Mouse (Mus musculus) heart, embryonic 15.5 days (tissue): ENCODE results near the gene Pam. TPM values are rescaled to one million over a fixed set of nuclear protein-coding genes. Genes with fewer than 3 reads are reported as not detected.

ENCODE experiments used
- ATAC-seq: fragments of 200-750 bp; cut with Nextera tagmentation; replicated peaks from 2 replicates; pipeline ENCODE4 v1.8.0; 2017; ENCODE audit warnings: low read depth, moderate TSS enrichment; ENCODE audit not compliant: insufficient number of reproducible peaks, insufficient read depth, low FRiP score
- H3K27ac ChIP-seq: fragments of 300-500 bp; sonication (generic); 2 replicates; pipeline ENCODE4 v1.5.1; 2015; ENCODE audit warnings: mild to moderate bottlenecking, inconsistent platforms
- H3K27me3 ChIP-seq: fragments of 300-500 bp; sonication (generic); 2 replicates; pipeline ENCODE4 v1.6.1; 2015; ENCODE audit warnings: inconsistent platforms
- H3K36me3 ChIP-seq: fragments of 300-500 bp; sonication (generic); 2 replicates; pipeline ENCODE4 v1.6.1; 2015; ENCODE audit warnings: mild to moderate bottlenecking, inconsistent platforms
- H3K4me1 ChIP-seq: fragments of 300-500 bp; sonication (generic); replicated peaks from 2 replicates; pipeline ENCODE4 v1.6.1; 2015; ENCODE audit warnings: inconsistent platforms
- H3K4me2 ChIP-seq: fragments of 300-500 bp; sonication (generic); 2 replicates; pipeline ENCODE4 v1.6.1; 2015; ENCODE audit warnings: inconsistent platforms, mild to moderate bottlenecking, moderate library complexity
- H3K4me3 ChIP-seq: fragments of 300-500 bp; sonication (generic); 2 replicates; pipeline ENCODE4 v1.5.1; 2015; ENCODE audit warnings: mild to moderate bottlenecking, inconsistent platforms
- H3K9ac ChIP-seq: fragments of 300-500 bp; sonication (generic); 2 replicates; pipeline ENCODE4 v1.6.1; 2015; ENCODE audit warnings: mild to moderate bottlenecking, inconsistent platforms
- H3K9me3 ChIP-seq: fragments of 300-500 bp; sonication (generic); replicated peaks from 2 replicates; pipeline ENCODE4 v1.6.1; 2016; ENCODE audit warnings: inconsistent platforms
- WGBS: fragments of 180-500 bp; shearing (Covaris S2); methylation state at CpG from one replicate; pipeline ENCODE4 v1.1.7; 2015; ENCODE audit warnings: mixed read lengths; 5-methylcytosine and 5-hydroxymethylcytosine counted together
- polyA plus RNA-seq: library from polyadenylated mRNA; unstranded; fragments of >200 nt; fragmentation: Nextera tagmentation; extraction: Ambion mirVana; gene quantifications from 2 replicates; pipeline ENCODE4 v1.2.1, GENCODE M21; 2015

Gene Pam
- polyA plus RNA-seq, 1 experiment from 2014 or later: 544 TPM

DNA sequence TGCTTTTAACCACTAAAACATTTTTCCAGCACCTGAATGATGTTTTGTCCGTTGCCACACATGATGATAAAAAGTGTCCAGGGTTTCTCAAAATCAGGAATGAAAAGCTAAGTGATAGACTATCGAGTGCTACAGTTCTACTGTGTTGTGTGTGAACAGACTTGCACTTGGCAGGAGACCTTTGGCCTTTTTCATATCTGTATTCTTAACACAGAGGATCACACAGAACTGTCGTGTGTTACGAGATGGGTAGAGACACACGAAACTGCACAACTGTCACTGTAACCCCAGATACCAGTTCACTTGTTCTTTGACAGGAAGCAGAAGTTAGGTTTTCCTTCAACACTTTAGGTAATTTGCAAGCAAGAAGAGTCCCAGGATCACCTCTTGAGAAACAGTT lies 232.7 kb downstream of the Pam start:
- Histone ChIP-seq H3K4me1 (no peaks in the 10 kb centered on the region), H3K36me3 (peaks cover 12% of the 10 kb centered on the region; the same call in 1 of the 2 replicates), H3K4me2 (no peak overlapping the region), H3K27me3 (no peaks in the 10 kb centered on the region), H3K9ac (no peak overlapping the region), H3K9me3 (no peaks in the 10 kb centered on the region), H3K27ac (no peak overlapping the region), H3K4me3 (no peak overlapping the region)
- 80% methylated on average over 5 of the region's 5 CpGs for WGBS
- no peak for ATAC-seq

DNA sequence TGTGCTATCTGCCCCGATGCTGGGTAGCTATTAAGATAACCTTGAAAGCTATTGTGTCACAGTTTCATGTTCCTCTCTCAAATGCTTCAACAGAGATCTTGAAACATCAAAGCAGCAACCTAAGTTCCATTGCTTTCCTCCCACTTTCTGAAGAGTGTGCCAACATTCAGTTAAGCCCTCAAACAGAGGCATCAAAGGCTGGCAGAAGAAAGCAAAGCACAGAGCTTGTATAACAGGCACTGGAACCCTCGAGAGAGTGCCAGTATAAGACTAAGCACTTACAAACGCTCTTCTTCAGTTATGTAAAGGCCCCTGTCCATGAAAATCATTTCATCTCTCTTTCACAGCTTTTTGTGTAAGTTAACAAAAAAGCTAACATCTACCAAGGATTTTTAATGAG lies 241.2 kb downstream of the Pam start:
- Histone ChIP-seq H3K27ac (no peak overlapping the region), H3K9me3 (no peaks in the 10 kb centered on the region), H3K4me3 (no peak overlapping the region), H3K36me3 (peaks cover 34% of the 10 kb centered on the region; the same call in 1 of the 2 replicates), H3K9ac (no peak overlapping the region), H3K27me3 (no peaks in the 10 kb centered on the region), H3K4me2 (no peak overlapping the region), H3K4me1 (no peaks in the 10 kb centered on the region)
- no peak for ATAC-seq
- WGBS: 57% methylated on average over 3 of the region's 3 CpGs

DNA sequence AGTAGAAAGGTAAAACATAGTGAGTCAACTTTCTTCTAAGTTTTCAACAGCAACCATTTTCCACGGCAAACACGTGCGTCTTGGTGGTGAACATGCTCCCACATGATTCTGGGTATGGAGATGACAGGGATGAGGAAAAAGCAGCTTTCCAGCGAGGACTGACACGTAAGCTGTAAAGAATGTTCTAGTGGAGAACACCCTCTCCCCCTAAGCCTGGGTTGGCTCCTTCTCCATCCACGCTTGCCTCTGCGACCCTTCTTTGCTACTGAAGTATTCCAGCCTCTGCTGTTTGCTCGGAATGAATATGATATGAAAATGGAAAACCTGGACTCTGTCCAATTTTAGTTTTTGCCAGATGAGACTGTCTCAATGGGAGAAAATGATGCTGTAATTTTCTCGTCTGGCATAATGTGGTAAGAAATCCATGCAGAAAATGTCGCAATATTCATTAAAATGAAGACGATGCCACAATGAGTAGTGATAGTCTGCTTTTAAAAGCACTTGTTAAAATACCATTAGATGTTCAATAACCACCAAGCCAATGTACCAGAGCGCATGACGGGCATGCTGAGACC lies 243.8 kb downstream of the Pam start:
- Histone ChIP-seq H3K27me3 (no peaks in the 10 kb centered on the region), H3K9ac (no peak overlapping the region), H3K4me3 (no peak overlapping the region), H3K27ac (no peak overlapping the region), H3K4me1 (no peaks in the 10 kb centered on the region), H3K4me2 (no peak overlapping the region), H3K9me3 (no peaks in the 10 kb centered on the region), H3K36me3 (peaks cover 34% of the 10 kb centered on the region; the same call in 1 of the 2 replicates)
- 80% methylated on average over 13 of the region's 13 CpGs for WGBS
- ATAC-seq: no peak

- no peaks in the 10 kb centered on the region for H3K27me3 ChIP-seq
- H3K4me1 ChIP-seq: no peaks in the 10 kb centered on the region
- no peaks in the 10 kb centered on the region for H3K9me3 ChIP-seq
- H3K9ac ChIP-seq: no peak overlapping the region
- no peak for ATAC-seq
- H3K27ac ChIP-seq: no peak overlapping the region
- no peak overlapping the region for H3K4me2 ChIP-seq
- 78% methylated on average over 14 of the region's 14 CpGs for WGBS
- peaks cover 28% of the 10 kb centered on the region; the same call in 1 of the 2 replicates for H3K36me3 ChIP-seq
- H3K4me3 ChIP-seq: no peak overlapping the region
These were observed 246.7 kb downstream of the Pam start for GRCm38 (mm10) chr1:97848601-97849241.

- Histone ChIP-seq H3K9ac (no peak overlapping the region), H3K4me2 (no peak overlapping the region), H3K4me1 (no peaks in the 10 kb centered on the region), H3K4me3 (no peak overlapping the region), H3K36me3 (peaks cover 16% of the 10 kb centered on the region), H3K27me3 (no peaks in the 10 kb centered on the region), H3K27ac (no peak overlapping the region), H3K9me3 (no peaks in the 10 kb centered on the region)
- no peak for ATAC-seq
These were observed 252.0 kb downstream of the Pam start for GRCm38 (mm10) chr1:97843220-97843992.

DNA sequence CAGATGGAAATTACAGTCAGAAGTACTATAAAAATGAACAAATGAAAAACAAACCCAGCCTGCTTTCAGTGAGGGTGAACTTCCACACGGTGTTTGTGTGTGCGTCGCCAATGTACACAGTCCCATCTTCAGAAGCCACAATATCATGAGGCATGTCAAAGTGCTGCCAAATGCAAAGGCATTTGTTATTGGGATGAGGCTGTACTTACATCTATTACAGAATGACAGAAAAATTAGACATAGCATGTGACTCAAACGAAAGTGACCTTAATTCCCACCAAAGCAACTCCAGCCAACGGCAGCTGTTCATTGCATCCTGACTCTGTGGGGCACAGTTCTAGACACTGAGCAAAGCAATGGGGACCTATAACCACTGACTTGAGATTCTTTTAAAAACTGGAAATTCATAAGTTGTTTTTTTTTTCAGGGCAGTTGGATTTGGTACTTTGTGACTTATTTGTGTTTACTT lies 261.1 kb downstream of the Pam start:
- no peak overlapping the region for H3K4me2 ChIP-seq
- peaks cover 45% of the 10 kb centered on the region for H3K36me3 ChIP-seq

DNA sequence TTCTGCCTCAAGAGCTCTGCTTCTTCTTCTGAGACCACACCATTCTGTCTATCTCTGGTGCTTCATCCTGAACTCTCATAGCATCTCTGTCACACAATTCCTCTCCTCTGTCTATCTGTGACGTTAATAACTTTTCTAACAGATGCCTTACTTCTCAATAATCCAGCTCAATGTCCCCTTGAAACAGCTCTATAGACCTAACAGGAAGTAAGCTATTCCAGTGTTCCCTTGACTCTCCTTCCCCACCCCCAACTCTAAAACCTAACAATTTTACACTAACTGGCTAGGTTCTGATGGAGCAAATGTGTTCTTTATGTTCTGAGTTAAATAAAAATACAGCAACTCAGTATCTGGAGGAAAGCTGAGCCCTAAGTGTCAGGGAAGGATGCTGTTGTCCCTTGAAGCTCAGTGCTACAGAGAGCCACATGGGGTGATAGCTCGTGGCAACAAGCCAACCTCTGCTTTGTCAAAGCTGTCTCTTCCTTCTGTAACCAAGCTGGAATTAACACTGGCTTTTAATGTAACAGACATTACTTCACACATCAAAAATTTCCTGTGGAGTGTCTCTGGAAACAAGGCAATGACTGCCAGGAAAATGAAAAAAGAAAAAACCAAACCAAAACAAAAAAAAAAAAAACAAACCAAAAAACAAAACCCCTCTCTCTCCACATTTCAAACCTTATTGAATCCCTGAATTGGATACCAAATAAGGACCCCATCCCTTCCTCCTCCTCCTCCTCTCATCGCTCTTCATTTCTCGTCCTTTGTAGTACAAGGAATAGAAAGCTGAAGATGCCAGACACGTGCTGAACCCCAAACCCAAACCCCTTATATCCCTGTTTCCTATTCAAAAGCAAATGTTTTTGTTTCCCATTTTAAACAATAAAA lies 261.7 kb downstream of the Pam start:
- Histone ChIP-seq H3K4me1 (peaks cover 11% of the 10 kb centered on the region; the same call in 1 of the 2 replicates), H3K9me3 (no peaks in the 10 kb centered on the region), H3K36me3 (peaks cover 48% of the 10 kb centered on the region), H3K4me3 (no peak overlapping the region), H3K9ac (no peak overlapping the region), H3K27ac (peak overlapping the region; percentile 70), H3K27me3 (no peaks in the 10 kb centered on the region), H3K4me2 (no peak overlapping the region)
- ATAC-seq: peak; percentile 72
- WGBS: 59% methylated on average over 5 of the region's 5 CpGs

More for the DNA sequence above, 261.1 kb downstream of the Pam start:
- Histone ChIP-seq H3K9me3 (no peaks in the 10 kb centered on the region), H3K27me3 (no peaks in the 10 kb centered on the region), H3K27ac (peak overlapping the region; percentile 62), H3K9ac (no peak overlapping the region), H3K4me1 (peaks cover 11% of the 10 kb centered on the region; the same call in 1 of the 2 replicates), H3K4me3 (no peak overlapping the region)
- WGBS: 68% methylated on average over 5 of the region's 5 CpGs
- ATAC-seq: no peak

DNA sequence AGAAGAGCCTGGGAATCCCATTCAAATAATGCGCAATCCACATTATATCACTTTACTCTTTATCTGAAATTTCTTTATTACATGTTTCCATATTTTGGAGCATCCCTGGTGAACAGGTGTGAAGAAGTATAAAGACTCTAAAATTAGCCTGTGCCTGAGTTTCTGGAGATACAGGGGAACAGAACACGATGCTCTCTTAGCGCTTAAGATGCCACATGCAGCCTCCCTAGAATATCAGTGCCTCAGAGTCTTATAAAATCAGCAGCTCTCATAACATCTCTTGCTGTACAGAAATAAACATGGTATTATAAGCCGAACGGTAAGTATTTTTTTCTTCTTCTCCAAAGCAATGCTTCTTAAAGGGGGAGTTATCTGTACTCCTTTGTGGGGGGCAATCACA lies 267.4 kb downstream of the Pam start:
- no peak for ATAC-seq
- 90% methylated on average over 5 of the region's 5 CpGs for WGBS
- no peak overlapping the region for H3K9ac ChIP-seq

GRCm38 (mm10) chr1:97827566-97827965 lies 267.9 kb downstream of the Pam start:
- H3K9me3 ChIP-seq: no peaks in the 10 kb centered on the region
- H3K9ac ChIP-seq: no peak overlapping the region
- ATAC-seq: no peak
- H3K4me2 ChIP-seq: no peak overlapping the region
- peaks cover 56% of the 10 kb centered on the region for H3K36me3 ChIP-seq
- WGBS: 79% methylated on average over 2 of the region's 2 CpGs
- no peaks in the 10 kb centered on the region for H3K27me3 ChIP-seq
- no peaks in the 10 kb centered on the region for H3K4me1 ChIP-seq
- H3K27ac ChIP-seq: no peak overlapping the region
- no peak overlapping the region for H3K4me3 ChIP-seq

More for the DNA sequence above, 267.4 kb downstream of the Pam start:
- Histone ChIP-seq H3K36me3 (peaks cover 56% of the 10 kb centered on the region), H3K4me2 (no peak overlapping the region), H3K4me3 (no peak overlapping the region), H3K27ac (no peak overlapping the region), H3K27me3 (no peaks in the 10 kb centered on the region), H3K4me1 (0 out of 2 replicates have a peak, but pooled peaks cover 1% of the 10 kb centered on the region), H3K9me3 (no peaks in the 10 kb centered on the region)

GRCm38 (mm10) chr1:97822904-97823303 lies 272.5 kb downstream of the Pam start:
- no peak overlapping the region for H3K27ac ChIP-seq
- H3K27me3 ChIP-seq: no peaks in the 10 kb centered on the region
- no peak overlapping the region for H3K4me3 ChIP-seq
- no peaks in the 10 kb centered on the region for H3K4me1 ChIP-seq
- WGBS: 92% methylated on average over 7 of the region's 7 CpGs
- no peak overlapping the region for H3K4me2 ChIP-seq
- peaks cover 50% of the 10 kb centered on the region for H3K36me3 ChIP-seq
- ATAC-seq: no peak
- no peak overlapping the region for H3K9ac ChIP-seq
- H3K9me3 ChIP-seq: no peaks in the 10 kb centered on the region

GRCm38 (mm10) chr1:97822203-97822602 lies 273.2 kb downstream of the Pam start:
- Histone ChIP-seq H3K4me3 (no peak overlapping the region), H3K9ac (no peak overlapping the region), H3K27ac (no peak overlapping the region), H3K27me3 (no peaks in the 10 kb centered on the region), H3K4me2 (no peak overlapping the region), H3K36me3 (peaks cover 51% of the 10 kb centered on the region), H3K4me1 (no peaks in the 10 kb centered on the region), H3K9me3 (no peaks in the 10 kb centered on the region)
- WGBS: 71% methylated on average over 5 of the region's 5 CpGs
- ATAC-seq: no peak
